Mouse (Mus musculus) lung, postnatal 14 days (tissue): ENCODE results near the gene Sbk2.

ENCODE experiments used
- DNase-seq: peaks from one replicate; pipeline ENCODE4 v3.0.0; 2021

Sbk2 gene

DNA sequence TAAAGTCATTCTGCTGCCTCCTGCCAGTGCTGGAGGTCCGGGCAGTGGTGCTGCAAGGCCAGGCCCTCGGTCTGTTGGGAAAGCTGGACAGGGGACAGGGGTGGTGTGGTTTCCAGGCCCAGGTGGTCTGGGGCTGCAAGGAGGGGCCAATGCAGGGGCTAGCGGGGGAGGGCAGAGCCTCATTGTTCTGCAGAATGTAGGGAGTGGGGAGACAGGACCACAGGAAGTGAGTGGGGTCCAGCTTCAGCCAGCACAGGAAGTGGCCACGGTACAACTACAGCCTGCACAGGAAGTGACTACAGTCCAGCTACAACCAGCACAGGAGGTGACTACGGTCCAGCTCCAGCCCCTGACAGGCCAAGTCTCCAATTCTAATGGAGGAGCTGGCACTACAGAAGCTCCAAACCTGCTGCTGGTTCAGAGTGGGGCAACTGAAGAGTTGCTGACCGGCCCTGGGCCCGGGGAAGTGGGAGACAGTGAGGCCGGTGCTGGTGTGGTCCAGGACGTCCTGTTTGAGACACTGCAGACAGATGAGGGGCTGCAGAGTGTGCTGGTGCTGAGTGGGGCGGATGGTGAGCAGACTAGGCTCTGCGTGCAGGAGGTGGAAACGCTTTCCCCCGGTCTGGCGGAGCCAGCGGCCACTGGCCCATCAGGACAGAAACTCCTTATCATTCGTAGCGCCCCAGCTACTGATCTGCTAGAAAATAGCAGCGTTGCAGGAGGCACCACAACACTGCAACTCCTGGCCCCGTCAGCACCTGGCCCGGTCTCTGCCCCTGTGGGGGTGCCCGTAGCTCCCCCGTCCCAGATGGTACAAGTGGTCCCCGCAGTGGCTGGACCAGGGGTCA is 43.0 kb downstream of the Sbk2 start:
- DNase-seq = no peak

DNA sequence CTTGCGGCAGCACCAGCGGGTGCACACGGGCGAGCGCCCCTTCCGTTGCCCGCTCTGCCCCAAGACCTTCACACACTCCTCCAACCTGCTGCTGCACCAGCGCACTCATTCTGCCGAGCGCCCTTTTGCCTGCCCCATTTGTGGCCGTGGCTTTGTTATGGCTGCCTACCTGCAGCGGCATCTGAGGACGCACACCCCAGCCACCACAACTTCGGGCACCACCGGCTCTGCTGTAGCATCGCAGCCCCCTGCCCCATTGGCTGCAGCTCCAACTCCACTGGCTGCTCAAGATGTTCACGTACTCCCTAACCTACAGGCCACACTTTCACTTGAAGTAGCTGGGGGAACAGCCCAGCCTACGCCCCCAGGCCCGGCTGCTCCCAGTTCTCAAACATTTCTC is 43.7 kb downstream of the Sbk2 start:
- DNase-seq = no peak

DNA sequence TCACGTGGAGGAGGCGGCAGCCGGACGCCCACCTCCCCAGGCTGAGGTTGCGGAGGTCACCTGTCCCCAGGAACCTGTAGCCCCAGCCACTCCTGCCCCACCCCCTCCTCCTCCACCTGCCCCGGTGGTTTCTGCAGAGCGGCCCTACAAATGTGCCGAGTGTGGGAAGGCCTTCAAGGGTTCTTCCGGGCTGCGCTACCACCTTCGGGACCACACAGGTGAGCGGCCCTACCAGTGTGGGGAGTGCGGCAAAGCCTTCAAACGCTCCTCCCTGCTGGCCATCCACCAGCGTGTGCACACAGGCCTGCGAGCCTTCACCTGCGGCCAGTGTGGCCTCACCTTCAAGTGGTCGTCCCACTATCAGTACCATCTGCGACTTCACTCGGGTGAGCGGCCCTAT is 44.2 kb downstream of the Sbk2 start:
- DNase-seq = no peak

GRCm38 (mm10) chr7:4919096-4919495 is 45.1 kb downstream of the Sbk2 start:
- no peak for DNase-seq

DNA sequence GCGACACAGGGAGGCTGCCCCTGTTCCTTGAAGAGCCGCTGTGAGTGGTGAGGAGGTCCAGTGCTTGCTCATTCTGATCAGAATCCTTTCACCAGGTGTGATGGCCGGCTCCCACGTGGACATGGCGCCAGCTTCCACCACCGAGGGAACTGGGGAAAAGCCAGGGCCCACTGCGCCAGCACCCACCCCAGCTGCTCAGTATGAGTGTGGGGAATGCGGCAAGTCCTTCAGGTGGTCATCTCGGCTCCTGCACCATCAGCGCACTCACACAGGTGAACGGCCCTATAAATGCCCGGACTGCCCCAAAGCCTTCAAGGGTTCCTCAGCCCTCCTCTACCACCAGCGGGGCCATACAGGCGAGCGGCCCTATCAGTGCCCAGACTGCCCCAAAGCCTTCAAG is 45.5 kb downstream of the Sbk2 start:
- no peak for DNase-seq

- no peak for DNase-seq
Measured at GRCm38 (mm10) chr7:4917494-4917893, 46.7 kb downstream of the Sbk2 start.

- no peak for DNase-seq
Measured at GRCm38 (mm10) chr7:4915669-4916416, 48.4 kb downstream of the Sbk2 start.

DNA sequence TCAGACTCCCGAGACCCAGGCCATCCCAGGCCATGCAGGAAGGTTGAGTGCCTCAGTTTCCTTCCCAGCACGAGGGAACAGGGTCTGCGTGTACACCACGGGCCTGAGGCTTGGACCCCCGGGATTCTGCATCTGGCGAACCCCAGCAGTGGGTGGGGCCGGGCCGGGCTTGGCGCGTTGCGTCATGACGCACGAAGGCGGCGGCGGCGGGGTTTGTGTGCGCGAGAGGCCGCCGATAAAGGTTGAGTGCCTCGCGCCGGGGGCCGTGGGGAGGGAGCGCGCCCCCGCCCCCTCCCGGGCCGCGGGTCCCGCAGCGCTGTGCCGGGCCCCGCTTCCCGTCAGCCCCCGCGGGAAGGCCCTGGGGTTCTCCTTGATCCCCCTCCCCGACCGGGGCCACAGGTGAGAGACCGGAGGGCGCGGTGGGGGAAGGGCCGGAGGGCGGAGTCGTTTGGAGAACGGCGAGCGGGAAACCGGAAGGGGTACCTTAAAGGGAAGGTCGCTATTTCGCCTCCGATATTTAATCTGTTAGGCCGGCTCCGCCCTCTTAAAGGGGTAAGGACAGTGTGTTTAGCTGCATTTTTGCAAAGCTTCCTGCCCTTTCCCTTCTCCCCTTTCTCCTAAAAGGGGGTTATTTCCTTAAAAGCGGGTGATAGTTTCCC is 49.1 kb downstream of the Sbk2 start, which contains the start of gene Zfp628:
Zfp628 (plus strand) TSS at position 211 of the 659 bp plus-strand sequence.
- peak; percentile 96 for DNase-seq

DNA sequence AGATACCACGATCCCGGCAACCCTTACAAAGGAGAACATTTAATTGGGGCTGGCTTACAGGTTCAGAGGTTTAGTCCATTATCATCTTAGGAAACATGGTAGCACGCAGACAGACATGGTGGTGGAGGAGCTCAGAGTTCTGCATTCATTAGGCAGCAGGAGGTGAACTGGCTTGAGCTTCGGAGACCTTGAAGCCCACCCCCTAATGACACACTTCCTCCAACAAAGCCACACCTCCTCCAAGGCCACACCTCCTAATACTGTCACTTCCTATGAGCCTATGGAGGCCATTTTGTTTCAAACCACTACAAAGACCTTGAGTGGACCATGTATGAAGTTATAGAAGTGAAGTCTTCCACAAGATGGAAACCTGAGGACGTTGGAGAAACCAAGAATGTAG is 52.0 kb downstream of the Sbk2 start:
- no peak for DNase-seq

GRCm38 (mm10) chr7:4911561-4911960 is 52.6 kb downstream of the Sbk2 start:
- DNase-seq = peak; percentile 79

DNA sequence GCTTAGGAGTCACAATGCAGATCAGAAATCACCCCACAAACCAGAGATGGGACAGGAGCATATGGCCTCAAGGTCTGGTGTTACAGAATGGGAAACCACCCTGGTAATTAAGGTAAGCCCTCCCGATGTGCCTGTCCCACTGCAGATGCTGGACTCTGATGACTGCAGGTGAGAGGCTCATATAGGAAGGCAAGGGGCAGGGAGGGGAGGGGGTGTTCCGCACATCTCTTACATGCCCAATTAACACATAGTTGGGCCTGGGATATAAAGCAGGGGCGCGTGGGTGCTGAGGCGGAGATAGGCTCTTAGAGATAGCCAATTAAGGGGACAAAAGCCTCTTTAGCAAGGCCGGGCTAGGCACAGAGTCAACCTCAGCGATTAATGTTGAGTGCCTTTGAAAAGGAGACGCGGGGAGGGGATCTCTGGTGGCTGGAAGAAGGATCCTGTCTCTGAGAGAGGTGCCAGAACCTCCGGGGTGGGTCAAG is 57.7 kb downstream of the Sbk2 start, which contains the start of gene Gm36210:
Gm36210 (minus strand) TSS at position 51 of the 485 bp plus-strand sequence.
- DNase-seq = no peak

GRCm38 (mm10) chr7:4902404-4902803 is 61.8 kb downstream of the Sbk2 start:
- DNase-seq = no peak

DNA sequence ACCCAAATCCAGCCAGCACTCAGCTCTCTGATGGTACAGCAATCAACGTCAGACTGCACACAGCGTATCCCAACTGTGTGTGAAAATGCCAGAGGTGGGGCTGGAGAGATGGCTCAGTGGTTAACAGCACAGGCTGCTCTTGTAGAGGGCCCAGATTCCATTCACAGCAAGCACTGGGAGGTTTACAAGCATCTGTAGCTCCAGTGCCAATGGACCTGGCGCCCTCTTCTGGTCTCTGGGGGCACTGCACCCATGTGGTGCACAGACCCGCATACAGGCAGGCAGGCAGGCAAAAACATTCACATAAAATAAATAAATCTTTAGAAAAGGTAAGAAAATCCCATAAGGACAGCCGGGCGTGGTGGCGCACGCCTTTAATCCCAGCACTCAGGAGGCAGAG is 63.0 kb downstream of the Sbk2 start:
- no peak for DNase-seq

GRCm38 (mm10) chr7:4900523-4900851 is 63.7 kb downstream of the Sbk2 start:
- DNase-seq = no peak

- DNase-seq = peak; percentile 32
Measured at GRCm38 (mm10) chr7:4899649-4900522, 64.3 kb downstream of the Sbk2 start.

DNA sequence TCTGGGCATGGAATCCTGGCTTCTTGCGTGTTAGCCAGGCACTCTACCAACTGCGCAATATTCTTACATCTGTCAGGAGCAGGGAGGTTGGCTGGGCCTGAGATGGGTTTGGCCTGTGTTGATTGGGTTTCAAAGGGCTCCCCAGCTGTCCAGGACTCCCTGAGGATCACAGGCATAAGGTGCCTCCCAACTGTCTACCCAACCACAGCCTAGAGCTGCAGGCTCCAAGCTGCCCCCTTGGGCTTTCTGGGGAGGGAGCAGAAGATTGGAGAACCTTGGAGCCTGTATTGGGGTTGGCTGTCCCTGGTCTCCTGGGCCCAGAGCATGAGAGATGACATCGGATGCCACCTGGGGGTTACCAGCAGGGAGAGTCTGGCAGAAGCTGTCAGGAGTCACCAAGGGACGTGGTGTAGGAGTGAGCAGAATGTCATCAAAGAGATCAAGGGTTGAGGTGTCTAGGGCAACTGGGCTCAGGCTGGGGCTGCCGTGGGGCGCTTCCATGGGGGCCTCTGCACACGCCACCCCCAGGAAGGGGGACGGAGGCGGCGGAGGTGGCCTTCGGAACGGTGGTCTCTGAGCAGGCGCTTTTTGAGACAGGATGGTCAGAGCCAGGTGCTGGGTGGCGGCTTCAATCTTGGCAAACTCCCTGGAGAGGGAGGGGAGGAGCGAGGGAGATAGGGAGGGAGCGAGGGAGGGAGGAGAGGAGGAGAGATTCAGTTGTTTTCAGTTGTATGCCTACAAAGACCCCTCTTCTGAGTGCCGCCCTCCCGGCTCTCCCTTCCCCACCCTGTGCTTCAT is 65.2 kb downstream of the Sbk2 start:
- DNase-seq = no peak

- no peak for DNase-seq
Measured at GRCm38 (mm10) chr7:4895186-4895585, 69.0 kb downstream of the Sbk2 start.
